11 mouse cellular contexts compared by ENCODE assay signal in genomic region chr6:27965237-27965636, GRCm38 (mm10).
"Had no signal": no experiment of that assay in that cellular context is flagged by ENCODE, and none has a peak within 500 bp of the region (broad histone marks: within the 10 kb centered on the region; RNA-seq: fewer than 3 reads in every experiment).

No protein-coding gene starts in this region.

- H3K4me1 ChIP-seq: limb, embryonic 12.5 days; liver, embryonic 13.5 days; lung, embryonic 15.5 days; midbrain, embryonic 12.5 days; stomach, embryonic 15.5 days had no signal

- H3K27me3 ChIP-seq: limb, embryonic 12.5 days; liver, embryonic 13.5 days; lung, embryonic 15.5 days; midbrain, embryonic 12.5 days; stomach, embryonic 15.5 days had no signal

- ATAC-seq: liver, postnatal 0 days; midbrain, embryonic 16.5 days had no signal

- H3K9me3 ChIP-seq: limb, embryonic 12.5 days; liver, embryonic 13.5 days; lung, embryonic 15.5 days; midbrain, embryonic 12.5 days; stomach, embryonic 15.5 days had no signal

- DNase-seq: kidney, adult 8-10 months; kidney, postnatal 25 days; liver; liver, embryonic 13.5 days; liver, postnatal 0 days; thymus, postnatal 36 days had no signal

- H3K9ac ChIP-seq: limb, embryonic 12.5 days; liver, embryonic 13.5 days; liver, postnatal 0 days; lung, embryonic 15.5 days; midbrain, embryonic 12.5 days; stomach, embryonic 15.5 days had no signal

- H3K36me3 ChIP-seq: limb, embryonic 12.5 days; liver, embryonic 13.5 days; lung, embryonic 15.5 days; midbrain, embryonic 12.5 days; stomach, embryonic 15.5 days had no signal

- H3K4me2 ChIP-seq: limb, embryonic 12.5 days; liver, embryonic 13.5 days; lung, embryonic 15.5 days; midbrain, embryonic 12.5 days; stomach, embryonic 15.5 days had no signal

- H3K27ac ChIP-seq: limb, embryonic 12.5 days; liver, embryonic 13.5 days; lung, embryonic 15.5 days; midbrain, embryonic 12.5 days; stomach, embryonic 15.5 days had no signal

- H3K4me3 ChIP-seq: limb, embryonic 12.5 days; liver, embryonic 13.5 days; lung, embryonic 15.5 days; midbrain, embryonic 12.5 days; stomach, embryonic 15.5 days had no signal
